Mouse (Mus musculus): ENCODE measurements around the gene Map3k19. TPM values are rescaled to one million over a fixed set of nuclear protein-coding genes. Genes with fewer than 3 reads are reported as not detected.

Map3k19 gene
- polyA plus RNA-seq, 1 experiment from 2014 or later = 0.81 TPM

- Histone ChIP-seq H3K4me1 (peaks cover 30% of the 10 kb centered on the region), H3K9me3 (no peaks in the 10 kb centered on the region), H3K27me3 (no peaks in the 10 kb centered on the region), H3K9ac (peak overlapping the region; percentile 49), H3K36me3 (no peaks in the 10 kb centered on the region), H3K4me3 (peak overlapping the region; percentile 88), H3K4me2 (peak overlapping the region; percentile 57), H3K27ac (peak overlapping the region; percentile 92)
- under 1% methylated on average over 14 of the region's 14 CpGs for WGBS
- peak; percentile 23 for ATAC-seq (ENCODE audit: borderline replicate concordance, extremely low read depth, low FRiP score, low TSS enrichment)
These were observed 81.5 kb downstream of the Map3k19 start for GRCm38 (mm10) chr1:127773198-127773802.

- H3K4me2 ChIP-seq = no peak overlapping the region
- ATAC-seq (ENCODE audit: borderline replicate concordance, extremely low read depth, low FRiP score, low TSS enrichment) = no peak
- H3K36me3 ChIP-seq = no peaks in the 10 kb centered on the region
- H3K9me3 ChIP-seq = no peaks in the 10 kb centered on the region
- no peak overlapping the region for H3K4me3 ChIP-seq
- H3K27ac ChIP-seq = no peak overlapping the region
- 86% methylated on average over 2 of the region's 2 CpGs for WGBS
- H3K27me3 ChIP-seq = no peaks in the 10 kb centered on the region
- no peak overlapping the region for H3K9ac ChIP-seq
- H3K4me1 ChIP-seq = no peaks in the 10 kb centered on the region
These were observed 88.1 kb downstream of the Map3k19 start for GRCm38 (mm10) chr1:127766741-127767140.

DNA sequence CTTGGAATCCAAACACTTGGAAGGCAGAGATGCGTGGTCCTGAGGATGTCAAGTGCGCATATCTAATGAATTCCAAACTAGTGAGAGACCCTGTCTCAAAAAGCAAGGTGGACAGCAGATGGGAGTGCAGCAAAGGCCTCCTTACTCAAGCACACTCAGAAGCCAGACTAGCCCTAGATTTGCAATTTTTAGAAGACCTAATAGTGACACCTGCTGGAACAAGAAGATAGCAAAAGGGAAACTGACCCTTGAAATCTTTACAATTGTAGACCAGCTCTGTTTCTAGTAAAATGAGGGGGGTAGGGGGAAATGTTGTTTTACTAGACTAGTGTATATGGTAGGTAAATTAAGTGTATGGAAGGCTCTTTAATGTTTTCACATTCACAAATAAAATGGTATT lies 89.4 kb downstream of the Map3k19 start:
- ATAC-seq (ENCODE audit: borderline replicate concordance, extremely low read depth, low FRiP score, low TSS enrichment) = no peak
- Histone ChIP-seq H3K4me1 (no peaks in the 10 kb centered on the region), H3K4me2 (no peak overlapping the region), H3K36me3 (no peaks in the 10 kb centered on the region), H3K4me3 (no peak overlapping the region), H3K27me3 (no peaks in the 10 kb centered on the region), H3K9me3 (no peaks in the 10 kb centered on the region), H3K27ac (no peak overlapping the region), H3K9ac (no peak overlapping the region)
- WGBS = 58% methylated on average over 2 of the region's 2 CpGs

Other genes with a start within 250 kb of the Map3k19 start
- gene Tmem163, start 175.5 kb downstream of the Map3k19 start, polyA plus RNA-seq (2015; fragmentation: Nextera tagmentation; extraction: Ambion mirVana) = 2.7 and 5.2 TPM in 2 replicates
- 0.16 and 0.25 TPM in 2 replicates for gene Acmsd, start 125.6 kb downstream of the Map3k19 start, polyA plus RNA-seq (2015; fragmentation: Nextera tagmentation; extraction: Ambion mirVana)
- 73.6 and 83.7 TPM in 2 replicates for gene Ccnt2, start 80.9 kb downstream of the Map3k19 start, polyA plus RNA-seq (2015; fragmentation: Nextera tagmentation; extraction: Ambion mirVana)
- gene Rab3gap1, start 13.7 kb upstream of the Map3k19 start, polyA plus RNA-seq (2015; fragmentation: Nextera tagmentation; extraction: Ambion mirVana) = 22.7 and 24.9 TPM in 2 replicates
- 10.0 and 10.1 TPM in 2 replicates for gene Zranb3, start 248.0 kb upstream of the Map3k19 start, polyA plus RNA-seq (2015; fragmentation: Nextera tagmentation; extraction: Ambion mirVana)
- gene R3hdm1, start 248.3 kb upstream of the Map3k19 start, polyA plus RNA-seq (2015; fragmentation: Nextera tagmentation; extraction: Ambion mirVana) = 55.6 and 59.7 TPM in 2 replicates

Measured in lung, embryonic 15.5 days (tissue).